Mouse (Mus musculus) embryonic facial prominence, embryonic 10.5 days (tissue): ENCODE data around the gene Gjc2. TPM values are rescaled to one million over a fixed set of nuclear protein-coding genes. Genes with fewer than 3 reads are reported as not detected.
"Not testable (repeated sequence)": the region's sequence is repeated elsewhere in the genome, so short reads cannot be mapped to it uniquely, and the experiment has no call there.

Source experiments
- DNase-seq: peaks from one replicate; pipeline ENCODE4 v3.0.0-alpha.2; 2017; ENCODE audit warnings: low spot score
- H3K27ac ChIP-seq: fragments of 300-500 bp; sonication (generic); replicated peaks from 2 replicates; pipeline ENCODE4 v1.5.1; 2016; ENCODE audit warnings: mild to moderate bottlenecking
- H3K27me3 ChIP-seq: fragments of 300-500 bp; sonication (generic); replicated peaks from 2 replicates; pipeline ENCODE4 v1.6.1; 2016; ENCODE audit warnings: low read depth, mild to moderate bottlenecking; ENCODE audit not compliant: poor library complexity, severe bottlenecking
- H3K36me3 ChIP-seq: fragments of 300-500 bp; sonication (generic); replicated peaks from 2 replicates; pipeline ENCODE4 v1.6.1; 2016; ENCODE audit warnings: mild to moderate bottlenecking, moderate library complexity
- H3K4me1 ChIP-seq: fragments of 300-500 bp; sonication (generic); 2 replicates; pipeline ENCODE4 v1.6.1; 2016
- H3K4me3 ChIP-seq: fragments of 300-500 bp; sonication (generic); 2 replicates; pipeline ENCODE4 v1.5.1; 2016; ENCODE audit warnings: mild to moderate bottlenecking, moderate library complexity
- H3K9me3 ChIP-seq: fragments of 300-500 bp; sonication (generic); 2 replicates; pipeline ENCODE4 v1.6.1; 2016; ENCODE audit warnings: mild to moderate bottlenecking
- WGBS: fragments of 180-500 bp; shearing (Covaris S2); methylation state at CpG from one replicate; pipeline ENCODE4 v1.1.7; 2016; 5-methylcytosine and 5-hydroxymethylcytosine counted together
- polyA plus RNA-seq: library from polyadenylated mRNA; unstranded; fragments of >200 nt; fragmentation: Nextera tagmentation; extraction: Ambion mirVana; gene quantifications from 2 replicates; pipeline ENCODE4 v1.2.1, GENCODE M21; 2016

The Gjc2 gene
- polyA plus RNA-seq, 1 experiment from 2014 or later = 0.15 TPM

GRCm38 (mm10) chr11:59219064-59219463, 36.1 kb upstream of the Gjc2 start:
- Histone ChIP-seq H3K36me3 (peaks cover 93% of the 10 kb centered on the region), H3K4me1 (peaks cover 21% of the 10 kb centered on the region), H3K4me3 (0 out of 2 replicates have a peak overlapping the region, but pooled peaks have one; percentile 0), H3K9me3 (no peaks in the 10 kb centered on the region), H3K27me3 (no peaks in the 10 kb centered on the region), H3K27ac (no peak overlapping the region)
- peak; percentile 45 for DNase-seq

DNA sequence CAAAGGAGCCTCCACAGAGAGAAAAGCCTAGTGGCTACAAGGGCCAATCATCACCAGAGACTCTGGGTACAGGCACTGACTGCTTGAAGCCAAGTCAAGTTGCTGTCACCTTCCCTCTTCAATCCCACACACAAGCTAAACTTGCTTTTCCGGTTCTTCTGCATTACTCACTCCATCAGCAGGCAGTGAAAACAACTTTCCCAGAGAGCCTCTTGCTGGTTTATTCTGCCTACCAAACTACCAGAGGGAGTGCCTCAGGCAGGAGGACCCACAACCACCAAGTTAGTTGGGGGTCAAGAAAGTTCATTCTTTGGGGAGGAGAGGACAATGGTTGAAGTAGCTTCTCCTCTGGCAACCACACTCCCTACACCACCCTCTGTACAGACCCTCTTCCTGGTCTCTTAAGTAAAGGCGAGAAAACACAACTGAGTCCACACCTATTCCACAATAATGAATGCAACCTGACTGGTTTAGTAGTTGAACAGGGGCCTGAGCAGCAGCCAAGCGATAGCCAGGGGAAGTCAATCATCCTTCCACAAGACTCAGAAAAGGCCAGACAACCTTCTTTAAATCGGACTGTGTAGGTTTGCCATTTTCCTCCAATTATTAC, 35.5 kb upstream of the Gjc2 start:
- Histone ChIP-seq H3K27ac (no peak overlapping the region), H3K4me3 (0 out of 2 replicates have a peak overlapping the region, but pooled peaks have one; percentile 0), H3K4me1 (peaks cover 20% of the 10 kb centered on the region), H3K36me3 (peaks cover 93% of the 10 kb centered on the region), H3K9me3 (no peaks in the 10 kb centered on the region), H3K27me3 (no peaks in the 10 kb centered on the region)
- peak; percentile 26 for DNase-seq
- 74% methylated on average over 4 of the region's 4 CpGs for WGBS

- no peak overlapping the region for H3K27ac ChIP-seq
- 88% methylated on average over 3 of the region's 3 CpGs for WGBS
- peaks cover 95% of the 10 kb centered on the region for H3K36me3 ChIP-seq
- no peak overlapping the region for H3K4me3 ChIP-seq
- no peak for DNase-seq
- peaks cover 17% of the 10 kb centered on the region for H3K4me1 ChIP-seq
- no peaks in the 10 kb centered on the region for H3K27me3 ChIP-seq
- H3K9me3 ChIP-seq = no peaks in the 10 kb centered on the region
Observed at GRCm38 (mm10) chr11:59216955-59217354, 33.9 kb upstream of the Gjc2 start.

GRCm38 (mm10) chr11:59212892-59213494, 30.0 kb upstream of the Gjc2 start:
- H3K4me3 ChIP-seq = no peak overlapping the region
- no peak for DNase-seq
- no peak overlapping the region for H3K27ac ChIP-seq
- peaks cover 87% of the 10 kb centered on the region for H3K36me3 ChIP-seq
- peaks cover 22% of the 10 kb centered on the region for H3K4me1 ChIP-seq
- no peaks in the 10 kb centered on the region for H3K9me3 ChIP-seq
- no peaks in the 10 kb centered on the region for H3K27me3 ChIP-seq
- 94% methylated on average over 12 of the region's 12 CpGs for whole genome bisulfite sequencing

GRCm38 (mm10) chr11:59212320-59212719, 29.3 kb upstream of the Gjc2 start:
- 85% methylated on average over 12 of the region's 12 CpGs for WGBS
- not testable (repeated sequence) for H3K4me3 ChIP-seq, H3K27ac ChIP-seq, DNase-seq, H3K9me3 ChIP-seq, H3K27me3 ChIP-seq
- Histone ChIP-seq H3K4me1 (peaks cover 23% of the 10 kb centered on the region), H3K36me3 (peaks cover 82% of the 10 kb centered on the region)

DNA sequence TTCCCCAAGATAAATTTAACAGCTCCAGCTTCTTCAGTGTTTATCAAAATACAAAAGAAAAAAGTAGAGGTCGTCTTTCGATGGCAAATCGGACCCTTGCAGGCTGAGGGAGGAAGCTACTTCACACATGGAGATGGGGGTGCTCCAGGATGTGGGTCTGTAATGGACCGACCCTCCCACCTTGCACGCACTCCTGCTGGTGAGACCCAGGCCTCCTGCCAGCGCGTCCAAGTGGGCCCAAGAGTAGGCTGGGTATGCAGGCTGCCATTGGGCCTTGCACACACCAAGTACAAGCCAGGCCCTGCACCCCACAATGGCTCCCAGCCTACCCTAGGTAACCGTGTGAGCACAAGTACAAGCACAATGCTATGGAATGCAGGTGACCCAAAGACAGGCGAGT, 28.5 kb upstream of the Gjc2 start:
- not testable (repeated sequence) for H3K27ac ChIP-seq, H3K9me3 ChIP-seq, H3K27me3 ChIP-seq, DNase-seq, H3K4me3 ChIP-seq
- Histone ChIP-seq H3K36me3 (peaks cover 83% of the 10 kb centered on the region), H3K4me1 (peaks cover 23% of the 10 kb centered on the region)
- 91% methylated on average over 9 of the region's 9 CpGs for WGBS

GRCm38 (mm10) chr11:59210020-59210419, 27.0 kb upstream of the Gjc2 start:
- Histone ChIP-seq H3K9me3 (no peaks in the 10 kb centered on the region), H3K27me3 (no peaks in the 10 kb centered on the region), H3K27ac (no peak overlapping the region), H3K4me1 (peaks cover 23% of the 10 kb centered on the region), H3K36me3 (peaks cover 86% of the 10 kb centered on the region), H3K4me3 (peak overlapping the region; percentile 77; the same call in 1 of the 2 replicates)
- whole genome bisulfite sequencing = 86% methylated on average over 4 of the region's 4 CpGs
- DNase-seq = no peak

- Histone ChIP-seq H3K4me3 (peak overlapping the region; percentile 77), H3K4me1 (peaks cover 23% of the 10 kb centered on the region), H3K36me3 (peaks cover 86% of the 10 kb centered on the region), H3K27ac (no peak overlapping the region), H3K27me3 (no peaks in the 10 kb centered on the region), H3K9me3 (no peaks in the 10 kb centered on the region)
- DNase-seq = no peak
- WGBS = 85% methylated on average over 5 of the region's 5 CpGs
Observed at GRCm38 (mm10) chr11:59209580-59209979, 26.6 kb upstream of the Gjc2 start.

GRCm38 (mm10) chr11:59209003-59209441, 26.0 kb upstream of the Gjc2 start:
- Histone ChIP-seq H3K27me3 (no peaks in the 10 kb centered on the region), H3K4me3 (peak overlapping the region; percentile 77), H3K27ac (peak overlapping the region; percentile 87), H3K36me3 (peaks cover 86% of the 10 kb centered on the region), H3K9me3 (no peaks in the 10 kb centered on the region), H3K4me1 (peaks cover 23% of the 10 kb centered on the region)
- peak; percentile 77 for DNase-seq
- 14% methylated on average over 18 of the region's 18 CpGs for WGBS

DNA sequence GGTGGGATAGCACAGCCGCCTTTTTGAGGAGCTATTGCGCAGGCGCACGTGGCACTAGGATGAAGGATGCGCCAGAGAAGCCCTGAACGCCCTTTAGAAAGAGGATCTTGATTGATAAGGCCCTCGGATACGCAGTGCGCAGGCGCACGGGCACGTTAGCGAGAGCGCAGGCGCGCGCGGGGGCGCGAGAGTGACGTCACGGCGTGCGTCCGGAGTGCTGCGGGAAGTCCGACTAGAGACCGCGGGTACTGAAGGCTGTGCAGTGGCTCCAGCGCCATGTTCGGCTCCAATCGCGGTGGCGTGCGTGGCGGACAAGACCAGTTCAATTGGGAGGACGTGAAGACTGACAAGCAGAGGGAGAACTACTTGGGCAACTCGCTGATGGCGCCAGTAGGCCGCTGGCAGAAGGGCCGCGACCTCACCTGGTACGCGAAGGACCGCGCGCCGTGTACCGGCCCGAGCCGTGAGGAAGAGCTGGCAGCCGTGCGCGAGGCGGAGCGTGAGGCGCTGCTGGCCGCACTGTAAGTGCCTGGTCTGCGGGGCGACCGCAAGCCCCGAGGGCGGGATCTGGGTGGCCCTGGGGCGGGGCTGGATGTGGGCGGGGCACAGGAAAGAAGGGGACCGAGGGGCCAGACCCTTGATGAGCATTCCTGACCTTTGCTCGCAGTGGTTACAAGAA, 25.3 kb upstream of the Gjc2 start, which contains the start of gene 2310033P09Rik:
Gene 2310033P09Rik (plus strand): TSS at position 169 of the 679 bp plus-strand sequence.
- peak within 1 kb of the TSS; percentile 77 for H3K4me3 ChIP-seq
- peaks cover 81% of the 10 kb centered on the region for H3K36me3 ChIP-seq
- no peaks in the 10 kb centered on the region for H3K27me3 ChIP-seq
- DNase-seq = peak; percentile 97
- peak within 1 kb of the TSS; percentile 87 for H3K27ac ChIP-seq
- no peaks in the 10 kb centered on the region for H3K9me3 ChIP-seq
- WGBS = under 1% methylated on average over 67 of the region's 67 CpGs
- H3K4me1 ChIP-seq = peaks cover 23% of the 10 kb centered on the region

DNA sequence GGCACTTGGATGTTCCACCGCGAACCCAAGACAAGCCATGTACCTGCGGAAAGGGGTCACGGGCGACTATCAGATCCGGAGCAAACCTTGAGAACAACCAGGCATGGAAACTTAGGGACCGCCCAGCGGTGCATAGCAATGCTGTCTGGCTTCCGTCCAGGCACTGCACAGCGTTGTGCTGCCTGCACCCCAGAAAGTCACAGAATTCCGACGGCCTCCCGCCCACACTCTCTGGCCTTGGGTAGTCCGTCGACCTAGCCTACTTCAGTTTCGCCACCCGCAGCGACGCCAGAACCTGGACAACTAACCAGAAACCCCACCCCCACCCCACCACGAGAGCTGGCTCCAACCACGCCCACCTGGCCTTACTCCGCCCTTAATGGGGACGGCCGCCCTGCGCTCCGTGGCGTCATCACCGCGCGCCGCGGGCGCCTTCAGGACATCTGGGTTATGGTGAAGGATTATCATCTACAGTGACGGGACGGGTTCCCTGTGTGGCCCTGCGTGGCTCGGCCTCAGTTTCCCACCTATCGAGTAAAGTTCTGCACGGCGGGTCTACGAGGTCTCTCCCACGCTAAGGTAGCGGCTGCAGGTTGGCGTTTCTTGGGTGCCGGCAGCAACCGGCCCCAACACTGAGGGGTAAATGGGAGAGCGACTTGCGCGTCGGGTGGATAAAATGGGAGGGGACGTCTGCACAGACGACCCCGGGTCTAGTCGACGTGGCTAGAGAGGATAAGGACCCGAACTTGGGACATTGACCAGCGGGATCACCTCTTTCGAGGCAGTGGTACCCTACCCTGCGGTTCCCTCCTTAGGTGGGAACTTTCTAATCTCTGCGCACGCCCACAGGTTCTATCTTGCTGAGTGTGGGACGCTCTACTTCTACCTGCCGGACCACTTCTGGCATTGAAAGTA, 19.3 kb upstream of the Gjc2 start, which contains the start of gene Mrpl55:
Gene Mrpl55 (plus strand): TSS at position 406 of the 915 bp plus-strand sequence.
- peak; percentile 97 for DNase-seq
- H3K4me1 ChIP-seq = peaks cover 17% of the 10 kb centered on the region
- H3K27me3 ChIP-seq = no peaks in the 10 kb centered on the region
- H3K27ac ChIP-seq = peak within 1 kb of the TSS; percentile 85
- no peaks in the 10 kb centered on the region for H3K9me3 ChIP-seq
- under 1% methylated on average over 63 of the region's 63 CpGs for WGBS
- peak within 1 kb of the TSS; percentile 83 for H3K4me3 ChIP-seq
- H3K36me3 ChIP-seq = peaks cover 53% of the 10 kb centered on the region
